Mouse (Mus musculus) liver, embryonic 15.5 days (tissue): ENCODE measurements around the gene Spindoc. TPM values are rescaled to one million over a fixed set of nuclear protein-coding genes. Genes with fewer than 3 reads are reported as not detected.
"Not testable (repeated sequence)": the region's sequence is repeated elsewhere in the genome, so short reads cannot be mapped to it uniquely, and the experiment has no call there.

Experiments
- ATAC-seq: fragments of 200-750 bp; cut with Nextera tagmentation; 2 replicates; pipeline ENCODE4 v1.8.0; 2017; ENCODE audit warnings: moderate number of reproducible peaks, mild to moderate bottlenecking, moderate library complexity; ENCODE audit not compliant: insufficient read depth
- H3K27ac ChIP-seq: fragments of 300-500 bp; sonication (generic); replicated peaks from 2 replicates; pipeline ENCODE4 v1.5.1; 2015; ENCODE audit warnings: mild to moderate bottlenecking, inconsistent platforms
- H3K27me3 ChIP-seq: fragments of 300-500 bp; sonication (generic); 2 replicates; pipeline ENCODE4 v1.6.1; 2015; ENCODE audit warnings: mild to moderate bottlenecking, inconsistent platforms
- H3K36me3 ChIP-seq: fragments of 300-500 bp; sonication (generic); replicated peaks from 2 replicates; pipeline ENCODE4 v1.6.1; 2015; ENCODE audit warnings: moderate library complexity, mild to moderate bottlenecking, inconsistent platforms
- H3K4me1 ChIP-seq: fragments of 300-500 bp; sonication (generic); replicated peaks from 2 replicates; pipeline ENCODE4 v1.6.1; 2015; ENCODE audit warnings: inconsistent platforms
- H3K4me2 ChIP-seq: fragments of 300-500 bp; sonication (generic); 2 replicates; pipeline ENCODE4 v1.6.1; 2015; ENCODE audit warnings: moderate library complexity, mild to moderate bottlenecking, inconsistent platforms
- H3K4me3 ChIP-seq: fragments of 300-500 bp; sonication (generic); replicated peaks from 2 replicates; pipeline ENCODE4 v1.5.1; 2015; ENCODE audit warnings: mild to moderate bottlenecking, inconsistent platforms
- H3K9ac ChIP-seq: fragments of 300-500 bp; sonication (generic); 2 replicates; pipeline ENCODE4 v1.6.1; 2015; ENCODE audit warnings: moderate library complexity, mild to moderate bottlenecking, inconsistent platforms
- H3K9me3 ChIP-seq: fragments of 300-500 bp; sonication (generic); replicated peaks from 2 replicates; pipeline ENCODE4 v1.6.1; 2016; ENCODE audit warnings: inconsistent platforms
- WGBS: fragments of 180-500 bp; shearing (Covaris S2); methylation state at CpG from one replicate; pipeline ENCODE4 v1.1.7; 2015; ENCODE audit warnings: mixed read lengths; ENCODE audit not compliant: insufficient replicate concordance; 5-methylcytosine and 5-hydroxymethylcytosine counted together
- polyA plus RNA-seq: library from polyadenylated mRNA; unstranded; fragments of >200 nt; fragmentation: Nextera tagmentation; extraction: Ambion mirVana; gene quantifications from 2 replicates; pipeline ENCODE4 v1.2.1, GENCODE M21; 2015

Spindoc gene
- polyA plus RNA-seq, 1 experiment from 2014 or later, result 3.2 TPM

DNA sequence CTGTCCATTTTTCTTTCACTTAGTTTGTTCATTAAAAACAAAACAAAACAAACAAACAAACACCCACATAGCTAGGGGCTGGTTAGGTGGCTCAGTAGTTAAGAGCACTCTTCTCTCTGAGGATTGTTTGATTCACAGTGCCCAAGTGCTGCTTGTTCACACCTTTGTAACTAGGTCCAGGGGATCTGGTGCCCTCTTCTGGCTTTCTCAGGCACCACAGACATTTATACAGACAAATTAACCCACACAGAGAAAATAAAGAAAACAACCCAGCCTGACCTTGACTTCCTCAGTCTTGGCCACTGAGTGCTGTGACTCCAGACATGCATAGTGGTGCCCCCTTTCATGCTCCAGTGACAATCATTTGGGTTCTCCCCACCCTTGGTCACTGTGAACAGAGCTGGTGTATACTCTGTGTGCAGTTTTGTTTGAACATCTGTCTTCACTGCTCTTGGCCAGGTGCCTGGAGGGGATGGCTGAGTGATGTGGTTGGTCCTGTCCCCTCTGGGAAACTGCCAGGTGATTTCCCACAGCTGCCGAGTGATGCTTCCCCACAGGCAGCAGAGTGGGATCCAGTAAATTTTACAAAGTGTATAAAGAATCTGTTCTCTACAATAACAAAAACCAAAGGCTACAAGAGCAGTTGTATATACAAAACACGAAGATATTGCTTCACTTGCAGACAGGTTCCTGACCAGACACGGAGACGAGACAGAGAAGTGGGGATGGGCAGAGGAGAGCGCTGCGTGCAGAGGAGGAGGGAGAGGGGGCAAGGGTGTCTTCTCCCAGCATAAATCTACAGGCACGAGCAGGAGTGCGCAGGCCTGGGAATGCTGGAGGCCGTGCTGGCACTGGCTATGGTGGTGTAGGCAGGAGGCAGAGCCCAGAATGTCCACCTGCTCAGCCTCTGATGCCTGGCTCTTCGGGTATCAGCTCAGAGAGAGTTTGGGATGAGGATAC, 14.4 kb upstream of the Spindoc start:
- H3K9ac ChIP-seq, H3K36me3 ChIP-seq, H3K27ac ChIP-seq, H3K4me3 ChIP-seq, H3K4me1 ChIP-seq, H3K4me2 ChIP-seq, H3K9me3 ChIP-seq, ATAC-seq: not testable (repeated sequence)
- WGBS, result 78% methylated on average over 9 of the region's 10 CpGs
- peaks cover 19% of the 10 kb centered on the region for H3K27me3 ChIP-seq

DNA sequence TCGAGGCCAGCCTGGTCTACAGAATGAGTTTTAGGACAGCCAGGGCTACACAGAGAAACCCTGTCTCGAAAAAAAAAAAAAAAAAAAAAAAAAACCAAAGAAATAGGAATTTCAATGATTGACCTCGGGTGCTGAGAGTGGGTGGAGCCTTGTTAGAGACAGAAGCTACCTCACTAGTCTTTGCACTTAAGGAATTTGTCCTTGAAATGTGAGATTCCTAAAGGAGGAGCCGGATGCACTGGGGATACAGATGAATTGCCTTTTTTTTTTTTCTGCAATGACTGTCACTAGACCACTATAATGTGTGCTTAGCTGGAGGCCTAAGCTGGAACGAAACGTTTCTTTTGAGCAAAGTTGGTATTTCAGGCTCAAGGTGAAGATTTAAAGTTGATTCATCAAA, 5.7 kb upstream of the Spindoc start:
- H3K27me3 ChIP-seq, result no peaks in the 10 kb centered on the region
- H3K4me1 ChIP-seq, result peaks cover 6% of the 10 kb centered on the region
- H3K4me2 ChIP-seq, result no peak overlapping the region
- H3K4me3 ChIP-seq, result no peak overlapping the region
- no peaks in the 10 kb centered on the region for H3K36me3 ChIP-seq
- H3K27ac ChIP-seq, result no peak overlapping the region
- no peak for ATAC-seq
- 66% methylated on average over 6 of the region's 6 CpGs for WGBS
- no peak overlapping the region for H3K9ac ChIP-seq
- H3K9me3 ChIP-seq, result no peaks in the 10 kb centered on the region

DNA sequence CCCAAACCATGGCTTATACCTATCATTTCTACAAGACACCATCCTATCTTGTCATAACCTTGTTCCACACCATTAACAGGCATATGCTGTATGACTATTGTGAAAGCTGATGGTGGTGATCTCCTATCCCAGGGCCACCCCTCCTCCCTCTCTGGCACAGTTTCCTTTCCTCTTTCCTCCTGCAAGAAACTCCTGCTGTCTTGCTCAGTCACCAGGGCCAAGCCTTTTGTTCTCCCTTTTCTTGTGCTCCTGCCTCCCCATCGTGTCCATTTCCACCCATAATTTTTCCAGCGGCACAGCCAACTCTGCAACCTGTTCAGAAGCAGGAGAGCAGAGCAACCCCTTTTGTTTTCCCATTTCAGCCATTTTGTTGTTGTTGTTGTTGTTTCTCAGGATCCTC, 3.2 kb upstream of the Spindoc start:
- no peak overlapping the region for H3K27ac ChIP-seq
- H3K27me3 ChIP-seq, result no peaks in the 10 kb centered on the region
- no peak for ATAC-seq
- 56% methylated on average over 2 of the region's 2 CpGs for WGBS
- peaks cover 26% of the 10 kb centered on the region for H3K4me1 ChIP-seq
- H3K4me3 ChIP-seq, result no peak overlapping the region
- H3K9ac ChIP-seq, result no peak overlapping the region
- H3K36me3 ChIP-seq, result no peaks in the 10 kb centered on the region
- H3K9me3 ChIP-seq, result no peaks in the 10 kb centered on the region
- H3K4me2 ChIP-seq, result no peak overlapping the region

DNA sequence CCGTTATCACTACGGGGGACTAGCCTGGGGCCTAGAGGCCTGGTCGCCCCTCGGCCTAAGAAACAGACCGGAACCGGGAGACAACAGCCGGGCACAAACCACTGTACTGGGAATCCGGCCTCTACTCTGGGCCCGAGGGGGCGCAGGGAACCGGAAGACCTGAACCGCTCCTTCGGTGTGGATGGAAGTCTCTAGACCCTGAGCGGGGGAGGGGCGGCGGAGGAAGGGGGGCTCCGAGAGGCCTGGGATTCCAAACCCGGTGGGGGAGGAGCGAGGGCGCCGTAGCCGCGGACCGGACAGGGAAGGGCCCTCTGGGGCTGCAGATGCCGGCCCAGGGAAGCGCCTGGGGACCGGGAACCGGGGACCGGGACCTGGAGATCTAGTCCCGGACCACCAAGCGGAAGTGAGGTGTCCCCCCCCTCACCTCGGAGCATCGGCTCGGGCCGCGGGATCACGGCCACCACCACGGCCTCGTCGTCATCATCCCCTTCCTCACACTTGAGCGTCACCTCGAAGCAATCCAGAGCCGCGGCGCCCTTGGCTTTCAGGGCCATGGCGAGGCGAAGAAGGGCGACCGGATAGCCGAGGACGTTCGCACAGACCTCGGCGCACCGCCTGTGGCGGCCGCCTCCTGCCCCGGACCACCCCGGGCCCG, 419 bp downstream of the Spindoc start:
- H3K4me3 ChIP-seq, result peak overlapping the region; percentile 76
- peak overlapping the region; percentile 77 for H3K9ac ChIP-seq
- no peaks in the 10 kb centered on the region for H3K27me3 ChIP-seq
- under 1% methylated on average over 59 of the region's 60 CpGs for WGBS
- H3K27ac ChIP-seq, result peak overlapping the region; percentile 51
- no peaks in the 10 kb centered on the region for H3K9me3 ChIP-seq
- peak; percentile 77 for ATAC-seq
- no peaks in the 10 kb centered on the region for H3K36me3 ChIP-seq
- H3K4me1 ChIP-seq, result peaks cover 32% of the 10 kb centered on the region
- H3K4me2 ChIP-seq, result peak overlapping the region; percentile 97

DNA sequence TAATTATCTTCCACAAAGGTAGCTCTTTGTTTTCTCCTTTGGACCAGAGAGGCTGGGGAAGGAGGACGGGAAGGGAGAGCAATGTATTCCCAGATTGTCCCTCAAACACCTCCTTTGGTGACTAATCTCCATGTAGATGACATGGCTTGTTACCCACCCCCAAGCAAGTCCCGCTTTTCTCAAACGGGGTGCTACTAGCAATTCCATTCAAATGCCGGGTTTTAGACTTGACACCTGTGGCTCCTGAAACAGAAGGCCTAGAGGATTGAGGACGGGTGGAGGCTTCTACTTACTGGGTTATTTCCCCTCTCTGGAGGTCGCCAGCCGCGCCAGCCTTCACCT, 917 bp downstream of the Spindoc start:
- Histone ChIP-seq H3K4me3 (peak overlapping the region; percentile 76), H3K4me2 (peak overlapping the region; percentile 97), H3K27me3 (no peaks in the 10 kb centered on the region), H3K4me1 (peaks cover 32% of the 10 kb centered on the region), H3K9ac (peak overlapping the region; percentile 77), H3K9me3 (no peaks in the 10 kb centered on the region), H3K36me3 (no peaks in the 10 kb centered on the region), H3K27ac (no peak overlapping the region)
- no peak for ATAC-seq
- WGBS, result 11% methylated on average over 8 of the region's 8 CpGs

DNA sequence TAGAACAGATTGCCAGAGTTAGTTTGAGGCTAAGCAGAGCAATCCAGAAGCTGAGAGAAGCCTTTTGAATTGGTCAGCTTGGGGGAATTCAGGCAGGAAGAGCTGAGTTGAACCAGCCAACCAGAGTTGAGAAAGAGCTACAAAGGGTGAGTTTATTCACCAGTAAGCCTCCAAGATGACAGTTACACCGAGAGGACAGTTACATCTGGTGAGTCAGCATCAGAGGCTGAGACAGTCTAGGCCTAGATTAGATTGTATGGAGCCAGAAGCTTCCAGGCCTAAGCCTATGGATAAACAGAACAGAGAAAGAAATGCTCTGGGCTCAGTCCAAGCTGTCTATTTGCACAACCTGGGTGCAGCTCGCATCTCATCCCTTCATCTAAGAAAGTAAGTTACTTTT, 5.2 kb downstream of the Spindoc start:
- no peak for ATAC-seq
- H3K9me3 ChIP-seq, result no peaks in the 10 kb centered on the region
- H3K27ac ChIP-seq, result no peak overlapping the region
- no peak overlapping the region for H3K9ac ChIP-seq
- 51% methylated on average over 2 of the region's 2 CpGs for WGBS
- H3K4me3 ChIP-seq, result no peak overlapping the region
- H3K4me2 ChIP-seq, result no peak overlapping the region
- peaks cover 15% of the 10 kb centered on the region for H3K36me3 ChIP-seq
- peaks cover 21% of the 10 kb centered on the region for H3K4me1 ChIP-seq
- no peaks in the 10 kb centered on the region for H3K27me3 ChIP-seq

DNA sequence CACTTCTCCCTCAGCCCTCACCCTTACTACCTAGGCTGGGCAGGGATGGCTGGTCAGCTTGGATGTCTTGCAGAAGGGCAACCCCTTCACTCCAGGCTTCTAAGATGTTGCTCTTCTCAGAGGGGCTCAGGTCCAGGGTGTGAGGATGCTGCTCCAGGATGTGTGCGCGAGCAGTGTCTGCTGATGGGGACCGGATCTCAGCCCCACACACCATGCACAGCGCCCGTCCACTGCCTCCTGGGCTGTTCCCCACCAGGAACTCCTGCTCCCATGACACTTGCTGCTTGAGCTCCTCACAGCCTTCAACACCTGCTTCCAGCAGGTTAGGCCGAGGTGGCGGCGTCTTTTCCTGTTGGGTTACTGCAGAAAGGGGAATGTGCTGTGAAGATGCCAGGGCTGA, 8.3 kb downstream of the Spindoc start:
- peaks cover 22% of the 10 kb centered on the region for H3K36me3 ChIP-seq
- H3K27me3 ChIP-seq, result no peaks in the 10 kb centered on the region
- no peak for ATAC-seq
- WGBS, result 85% methylated on average over 8 of the region's 8 CpGs
- H3K4me2 ChIP-seq, result no peak overlapping the region
- no peak overlapping the region for H3K27ac ChIP-seq
- H3K4me1 ChIP-seq, result 0 out of 2 replicates have a peak, but pooled peaks cover under 1% of the 10 kb centered on the region
- no peak overlapping the region for H3K9ac ChIP-seq
- H3K9me3 ChIP-seq, result no peaks in the 10 kb centered on the region
- H3K4me3 ChIP-seq, result no peak overlapping the region

DNA sequence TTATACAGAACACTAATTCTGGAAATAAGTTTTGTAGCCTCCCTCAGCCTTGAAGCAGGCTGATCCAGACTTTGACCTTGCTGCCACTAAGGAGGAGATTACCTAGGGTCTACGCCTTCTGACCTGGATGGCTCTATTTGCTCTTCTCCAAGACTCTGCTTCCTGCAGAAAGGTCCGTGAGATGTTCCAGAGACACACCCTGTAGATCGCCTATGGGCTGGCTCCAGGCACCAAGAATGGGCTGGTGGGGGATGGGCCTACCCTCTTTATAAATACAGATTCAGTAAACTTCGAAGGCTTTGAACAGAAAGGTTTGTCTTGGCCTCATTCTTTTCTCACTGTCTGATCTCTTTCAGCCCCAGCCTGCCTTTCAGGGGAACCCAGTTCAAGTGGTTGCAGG, 13.3 kb downstream of the Spindoc start:
- H3K36me3 ChIP-seq, result peaks cover 18% of the 10 kb centered on the region
- H3K4me3 ChIP-seq, H3K27me3 ChIP-seq, H3K4me1 ChIP-seq, H3K27ac ChIP-seq, ATAC-seq, H3K9ac ChIP-seq, H3K4me2 ChIP-seq, H3K9me3 ChIP-seq: not testable (repeated sequence)
- WGBS, result 74% methylated on average over 4 of the region's 4 CpGs

DNA sequence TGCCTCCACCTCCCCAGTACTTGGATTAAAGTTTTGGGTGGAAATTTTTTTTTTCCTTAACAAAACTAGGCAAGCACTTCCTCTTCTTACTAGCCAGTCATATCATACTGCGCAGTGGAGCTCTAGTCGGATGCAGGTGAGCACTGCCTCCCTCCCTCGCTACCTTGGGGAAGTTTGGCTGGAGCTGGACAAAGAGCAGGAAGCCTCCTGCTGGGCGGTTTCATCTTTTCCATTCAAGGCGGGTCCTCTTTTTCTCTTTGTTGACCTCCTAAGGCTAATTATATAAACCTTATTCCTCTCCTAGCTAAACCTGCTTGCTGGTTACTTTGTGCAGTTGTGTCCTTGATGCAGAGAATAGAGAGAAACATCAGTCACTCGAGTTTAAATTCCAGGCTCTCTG, 29.2 kb downstream of the Spindoc start:
- Histone ChIP-seq H3K9ac (no peak overlapping the region), H3K4me2 (no peak overlapping the region), H3K36me3 (no peaks in the 10 kb centered on the region), H3K27me3 (no peaks in the 10 kb centered on the region), H3K27ac (no peak overlapping the region), H3K4me1 (no peaks in the 10 kb centered on the region), H3K4me3 (no peak overlapping the region), H3K9me3 (no peaks in the 10 kb centered on the region)
- whole genome bisulfite sequencing, result 58% methylated on average over 6 of the region's 6 CpGs
- ATAC-seq, result no peak

DNA sequence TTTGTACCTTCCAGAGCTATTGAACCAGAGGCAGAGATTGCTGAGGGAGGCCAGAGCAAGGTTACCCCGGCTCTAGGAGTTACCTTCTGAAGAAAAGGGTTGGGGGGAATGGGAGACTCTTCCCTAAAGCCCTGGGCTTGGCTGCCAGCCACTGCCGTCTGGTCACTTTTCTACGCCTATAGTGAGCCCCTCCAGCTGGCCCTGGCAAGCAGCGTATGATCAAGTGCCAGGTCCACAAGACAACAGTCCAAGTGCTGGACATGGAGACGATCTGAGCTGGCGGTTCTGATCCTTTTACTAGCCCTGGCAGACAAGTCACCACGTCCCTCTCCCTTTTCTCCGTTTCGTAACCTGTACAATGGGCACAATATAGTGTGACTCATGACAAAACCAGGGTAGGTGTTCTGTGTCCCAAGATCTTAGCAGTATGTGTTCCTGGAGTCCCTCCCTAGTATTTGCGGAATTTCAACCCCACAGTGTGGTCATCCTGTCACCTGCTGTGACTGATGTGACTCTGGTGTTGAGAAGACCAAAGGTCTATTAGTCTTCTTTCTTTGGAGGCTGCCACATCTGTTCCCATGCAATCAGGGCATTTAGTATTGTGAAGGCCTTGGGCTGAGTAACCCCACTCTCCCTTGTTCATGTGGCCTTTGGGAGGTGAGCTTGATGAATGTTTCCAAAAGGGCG, 29.8 kb downstream of the Spindoc start:
- no peaks in the 10 kb centered on the region for H3K9me3 ChIP-seq
- no peak overlapping the region for H3K9ac ChIP-seq
- no peak overlapping the region for H3K27ac ChIP-seq
- H3K36me3 ChIP-seq, result no peaks in the 10 kb centered on the region
- no peaks in the 10 kb centered on the region for H3K27me3 ChIP-seq
- H3K4me3 ChIP-seq, result no peak overlapping the region
- no peak overlapping the region for H3K4me2 ChIP-seq
- no peaks in the 10 kb centered on the region for H3K4me1 ChIP-seq
- no peak for ATAC-seq
- WGBS, result 76% methylated on average over 11 of the region's 11 CpGs

DNA sequence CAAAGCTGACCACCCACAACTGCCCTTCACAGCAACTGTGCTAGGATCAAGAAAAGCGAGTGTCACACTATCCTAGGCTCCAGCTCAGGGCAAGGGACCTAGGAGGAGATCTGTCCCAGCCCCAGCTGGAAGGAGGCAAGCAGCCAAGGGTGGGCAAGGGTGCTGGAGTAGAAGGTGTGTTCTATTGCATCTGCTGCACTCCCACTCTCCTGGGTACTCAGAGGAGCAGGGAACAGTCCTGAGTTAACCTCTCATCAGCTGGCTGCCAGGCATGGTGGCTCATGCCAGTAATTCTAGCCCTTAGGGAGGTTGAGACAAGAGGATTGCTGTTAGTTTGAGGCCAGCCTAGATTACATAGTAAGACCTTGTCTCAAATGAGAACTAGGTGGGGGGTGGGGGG, 32.8 kb downstream of the Spindoc start:
- H3K27ac ChIP-seq, result no peak overlapping the region
- H3K9ac ChIP-seq, result no peak overlapping the region
- ATAC-seq, result no peak
- no peaks in the 10 kb centered on the region for H3K9me3 ChIP-seq
- no peaks in the 10 kb centered on the region for H3K27me3 ChIP-seq
- WGBS, result 46% methylated on average over 1 of the region's 1 CpGs
- H3K4me3 ChIP-seq, result no peak overlapping the region
- no peaks in the 10 kb centered on the region for H3K36me3 ChIP-seq
- H3K4me2 ChIP-seq, result no peak overlapping the region
- H3K4me1 ChIP-seq, result no peaks in the 10 kb centered on the region
